Mouse (Mus musculus) cerebellum, postnatal 4 days (tissue): Measurements from ENCODE around the gene Bcl11b.

Source experiments
- DNase-seq, 2 experiments: peaks; one replicate each; pipeline ENCODE4 v3.0.0; 2022; ENCODE audit warnings: low spot score in 2 of 2, mixed read lengths in 1 of 2

Bcl11b gene

DNA sequence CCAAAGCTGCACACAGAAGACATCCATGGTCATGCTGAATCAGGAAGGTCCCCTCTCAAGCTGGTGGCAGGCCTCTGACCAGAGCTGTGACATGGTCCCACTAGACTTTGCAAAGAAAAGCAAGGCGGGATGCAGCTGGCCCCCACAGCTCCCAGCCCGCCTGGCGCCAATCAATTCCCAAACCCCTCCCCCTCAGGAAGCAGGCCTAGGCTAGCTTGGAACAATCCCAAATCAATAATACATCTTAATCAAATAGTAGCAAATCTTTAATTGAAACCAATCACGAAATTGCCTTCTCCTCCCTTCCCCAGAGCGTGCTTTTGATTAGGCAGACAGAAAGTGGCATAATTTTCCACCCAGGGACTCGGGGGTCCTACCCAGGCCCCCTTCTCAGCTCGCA, 113.1 kb downstream of the Bcl11b start:
- DNase-seq = peak in 1 of 2 experiments; percentile 7

DNA sequence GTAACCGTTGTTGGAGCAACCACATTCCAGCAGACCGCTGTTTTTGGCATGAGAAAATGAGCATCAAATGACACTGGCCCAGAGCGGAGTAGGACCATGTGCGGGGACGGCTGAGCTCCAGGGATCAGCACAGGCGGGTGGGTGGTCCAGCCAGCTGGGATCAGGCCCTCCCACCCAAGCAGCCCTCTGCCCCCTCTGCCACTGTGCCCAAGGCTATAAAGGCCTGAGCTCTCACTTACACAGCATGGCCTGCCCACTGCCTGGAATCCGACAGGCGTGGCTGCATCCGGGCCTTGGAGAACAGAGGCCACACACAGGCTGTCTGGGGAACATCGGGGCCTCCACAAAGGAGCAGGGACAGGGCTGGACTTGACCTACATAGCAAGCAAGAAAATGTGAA, 113.6 kb downstream of the Bcl11b start:
- peak in 1 of 2 experiments; percentile 18 for DNase-seq

DNA sequence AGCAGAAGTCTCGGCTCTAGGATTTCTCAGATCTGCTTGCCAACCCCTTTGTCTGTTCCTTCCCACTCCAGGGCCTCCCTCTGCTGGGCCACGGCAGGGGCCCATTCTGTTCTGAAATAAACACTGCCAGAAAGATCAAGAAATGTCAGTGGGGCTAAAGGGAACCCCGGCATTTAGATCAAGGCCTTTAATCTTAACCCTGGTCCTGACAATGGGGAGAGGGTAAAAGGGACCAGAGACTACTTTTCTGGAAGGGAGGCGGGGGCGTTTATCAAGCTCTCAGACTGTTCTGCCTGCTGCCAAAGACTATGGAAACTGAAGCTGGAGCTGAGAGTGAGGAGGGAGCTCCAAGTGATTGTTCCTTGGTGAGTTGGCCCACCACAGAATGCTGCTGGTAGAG, 114.8 kb downstream of the Bcl11b start:
- DNase-seq = peak in 1 of 2 experiments; percentile 16

DNA sequence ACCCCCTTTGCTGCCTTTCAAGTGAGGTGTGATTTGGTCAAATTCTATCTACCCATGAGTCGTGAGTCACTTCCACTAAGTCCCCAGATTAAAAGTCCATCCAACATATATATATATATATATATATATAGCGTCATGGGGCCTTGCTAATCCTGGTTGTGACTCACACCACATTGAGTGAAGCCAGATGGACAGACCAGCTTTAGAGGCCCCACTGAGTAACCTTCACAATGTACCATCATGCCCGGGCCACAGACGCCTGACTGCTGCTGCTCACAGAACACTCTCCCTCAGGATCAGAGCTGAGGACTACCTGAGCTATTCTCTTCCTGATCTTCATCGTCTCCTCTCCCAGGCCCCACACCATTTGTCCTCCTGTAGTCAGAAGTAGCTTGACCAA, 115.4 kb downstream of the Bcl11b start:
- peak in 1 of 2 experiments; percentile 13 for DNase-seq

DNA sequence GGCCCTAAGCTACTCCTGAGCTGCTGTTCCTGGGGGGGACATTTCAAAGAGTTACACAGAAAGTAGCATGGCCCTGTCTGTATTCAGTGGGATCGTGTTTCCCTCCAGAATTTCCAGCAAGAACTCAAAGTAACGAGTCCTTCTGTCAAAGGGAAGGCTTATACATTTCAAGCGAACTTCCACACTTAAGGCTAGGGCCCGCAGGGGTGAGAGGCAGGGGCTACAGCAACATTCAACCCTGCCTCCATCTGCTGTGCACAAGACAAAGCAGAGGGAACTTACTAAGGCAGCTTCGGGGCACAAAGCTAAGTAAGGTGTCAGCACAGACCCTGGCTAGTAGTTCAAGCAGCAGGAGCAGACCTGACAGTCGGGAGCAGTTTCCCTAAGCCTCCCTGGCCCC, 115.8 kb downstream of the Bcl11b start:
- peak in 1 of 2 experiments; percentile 12 for DNase-seq

- no peak for DNase-seq
These were observed 118.9 kb downstream of the Bcl11b start for GRCm38 (mm10) chr12:107884330-107885065.

- DNase-seq = no peak
These were observed 121.7 kb downstream of the Bcl11b start for GRCm38 (mm10) chr12:107881726-107882125.

- no peak for DNase-seq
These were observed 122.7 kb downstream of the Bcl11b start for GRCm38 (mm10) chr12:107880748-107881147.

GRCm38 (mm10) chr12:107879114-107879777, 124.2 kb downstream of the Bcl11b start:
- no peak for DNase-seq

DNA sequence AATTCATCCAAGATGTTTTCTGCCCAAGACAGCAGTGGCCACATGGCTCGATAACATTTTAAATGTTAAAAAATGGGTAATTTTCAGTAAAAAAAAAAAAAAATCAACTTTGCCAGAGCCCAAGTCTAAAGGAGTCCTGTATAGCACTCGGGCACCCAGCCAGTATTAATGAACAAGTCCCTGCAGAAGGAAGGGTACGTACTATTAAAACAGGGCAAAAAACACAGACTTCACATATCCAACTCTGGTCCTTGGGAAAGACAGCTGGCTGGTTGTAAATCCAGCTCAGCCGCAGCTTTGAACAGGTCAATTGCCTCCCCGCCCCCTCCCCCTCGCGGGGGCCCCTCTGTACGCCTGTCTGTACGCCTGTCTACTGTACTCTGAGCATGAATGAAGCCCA, 127.2 kb downstream of the Bcl11b start:
- no peak for DNase-seq

DNA sequence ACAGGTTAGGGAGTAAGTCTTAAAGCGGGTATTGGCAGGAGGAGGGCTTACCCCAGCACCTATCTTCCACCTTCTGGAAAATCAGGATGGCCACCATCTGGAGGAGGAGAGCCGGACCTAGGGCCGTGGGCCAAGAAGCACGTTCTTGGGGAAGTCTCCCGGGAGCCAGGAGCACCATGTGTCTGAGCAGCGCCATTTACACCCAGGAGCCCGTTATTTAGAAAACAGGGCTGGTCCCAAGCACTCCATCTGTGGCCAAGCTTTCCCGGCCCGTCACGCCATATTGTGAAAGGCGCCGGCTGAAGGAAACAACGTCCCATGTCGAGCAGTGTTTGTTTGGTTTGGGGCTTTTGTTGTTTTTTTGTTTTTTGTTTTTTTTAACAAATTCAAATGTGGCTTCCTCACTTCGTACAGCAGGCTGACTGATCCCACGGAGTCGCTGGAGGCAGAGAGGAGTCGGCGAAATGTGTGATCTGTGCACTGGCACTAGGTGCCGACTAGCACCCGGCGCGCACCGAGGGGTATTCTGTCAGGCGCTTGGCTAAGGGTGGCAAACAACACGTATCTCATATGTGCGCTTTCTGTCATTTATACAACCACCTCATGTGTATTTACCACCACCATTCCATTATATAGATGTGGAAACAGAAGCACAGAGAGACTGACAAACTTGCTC, 128.8 kb downstream of the Bcl11b start:
- DNase-seq = no peak

- DNase-seq = peak in 1 of 2 experiments; percentile 16
These were observed 133.8 kb downstream of the Bcl11b start for GRCm38 (mm10) chr12:107869526-107870050.

GRCm38 (mm10) chr12:107868291-107868690, 135.1 kb downstream of the Bcl11b start:
- no peak for DNase-seq
